Mouse (Mus musculus) thymus, adult 2 months (tissue): ENCODE data around the gene Ip6k1. TPM values are rescaled to one million over a fixed set of nuclear protein-coding genes. Genes with fewer than 3 reads are reported as not detected.
A peak's percentile ranks its signal among the peaks of the same experiment; 100 is the strongest.

Experiments used
- DNase-seq: peaks from one replicate; pipeline ENCODE4 v3.0.0; 2021
- H3K27ac ChIP-seq: fragments of 200-500 bp; 2 replicates; pipeline ENCODE4 v1.5.1; 2012; ENCODE audit warnings: low read length, control low read depth; ENCODE audit not compliant: control insufficient read depth, insufficient read depth
- H3K27me3 ChIP-seq: fragments of 200-500 bp; 2 replicates; pipeline ENCODE4 v1.6.1; 2012; ENCODE audit warnings: mild to moderate bottlenecking, low read length, moderate library complexity, mixed read lengths; ENCODE audit not compliant: control insufficient read depth, insufficient read depth
- H3K36me3 ChIP-seq: fragments of 200-500 bp; 2 replicates; pipeline ENCODE4 v1.6.1; 2012; ENCODE audit warnings: mild to moderate bottlenecking, low read length, moderate library complexity; ENCODE audit not compliant: control insufficient read depth, insufficient read depth
- H3K4me1 ChIP-seq: fragments of 200-500 bp; replicated peaks from 2 replicates; pipeline ENCODE4 v1.6.1; 2012; ENCODE audit warnings: low read length; ENCODE audit not compliant: control insufficient read depth, insufficient read depth
- H3K4me3 ChIP-seq: fragments of 200-500 bp; 2 replicates; pipeline ENCODE4 v1.5.1; 2012; ENCODE audit warnings: mild to moderate bottlenecking, low read length, control low read depth, moderate library complexity; ENCODE audit not compliant: control insufficient read depth, insufficient read depth
- CTCF ChIP-seq: fragments of 200-500 bp; IDR thresholded peaks from 2 replicates; pipeline ENCODE4 v1.5.1; 2012; ENCODE audit warnings: mild to moderate bottlenecking, control low read depth, low read length, moderate library complexity, borderline replicate concordance; ENCODE audit not compliant: control insufficient read depth, poor library complexity, insufficient read depth; ENCODE audit errors: extremely low read depth
- POLR2A ChIP-seq: fragments of 200-500 bp; IDR thresholded peaks from 2 replicates; pipeline ENCODE4 v1.6.1; 2012; ENCODE audit warnings: mild to moderate bottlenecking, low read length, control low read depth, moderate library complexity; ENCODE audit not compliant: control insufficient read depth, poor library complexity, insufficient read depth; ENCODE audit errors: extremely low read depth
- WGBS: fragments of 180-500 bp; shearing (Covaris S2); methylation state at CpG from one replicate; pipeline ENCODE4 v1.1.7; 2018; 5-methylcytosine and 5-hydroxymethylcytosine counted together
- polyA plus RNA-seq: library from polyadenylated mRNA; depleted of rRNA; stranded (reverse); fragments of >200 nt; gene quantifications from 2 replicates; pipeline ENCODE4 v1.2.3, GENCODE M21; 2012

Ip6k1 gene
- polyA plus RNA-seq, 1 experiment: 197 TPM

- peaks cover 9% of the 10 kb centered on the region for H3K4me1 ChIP-seq
- no peaks in the 10 kb centered on the region for H3K36me3 ChIP-seq
- 88% methylated on average over 5 of the region's 5 CpGs for WGBS
- TF ChIP-seq POLR2A (no peak), CTCF (no peak)
- H3K4me3 ChIP-seq: no peak overlapping the region
- H3K27me3 ChIP-seq: no peaks in the 10 kb centered on the region
- H3K27ac ChIP-seq: no peak overlapping the region
- no peak for DNase-seq
Observed at GRCm38 (mm10) chr9:107970311-107970710, 32.0 kb upstream of the Ip6k1 start.

- Histone ChIP-seq H3K36me3 (no peaks in the 10 kb centered on the region), H3K27me3 (no peaks in the 10 kb centered on the region), H3K4me3 (no peak overlapping the region), H3K27ac (no peak overlapping the region), H3K4me1 (peaks cover 22% of the 10 kb centered on the region)
- no peak for DNase-seq
- TF ChIP-seq CTCF: no peak
- TF ChIP-seq POLR2A: no peak
- 65% methylated on average over 8 of the region's 8 CpGs for WGBS
Observed at GRCm38 (mm10) chr9:107971690-107972541, 30.4 kb upstream of the Ip6k1 start.

GRCm38 (mm10) chr9:107974491-107975171 is 27.7 kb upstream of the Ip6k1 start:
- TF ChIP-seq CTCF: no peak
- no peak for TF ChIP-seq POLR2A
- Histone ChIP-seq H3K4me1 (peaks cover 28% of the 10 kb centered on the region), H3K36me3 (peaks cover 12% of the 10 kb centered on the region), H3K27me3 (no peaks in the 10 kb centered on the region), H3K4me3 (no peak overlapping the region), H3K27ac (peak overlapping the region; percentile 43; the same call in 1 of the 2 replicates)
- no peak for DNase-seq
- 70% methylated on average over 10 of the region's 10 CpGs for WGBS

GRCm38 (mm10) chr9:107975399-107976386 is 26.6 kb upstream of the Ip6k1 start, which contains the start of gene Uba7:
Gene Uba7 (plus strand): TSS chr9:107975505.
- peak; percentile 45 for DNase-seq
- peaks cover 14% of the 10 kb centered on the region for H3K36me3 ChIP-seq
- peak within 1 kb of the TSS; percentile 84 for H3K27ac ChIP-seq
- 20% methylated on average over 12 of the region's 12 CpGs for WGBS
- H3K4me3 ChIP-seq: peak within 1 kb of the TSS; percentile 65
- peaks cover 30% of the 10 kb centered on the region for H3K4me1 ChIP-seq
- H3K27me3 ChIP-seq: no peaks in the 10 kb centered on the region
- TF ChIP-seq CTCF: no peak
- 0 out of 2 replicates have a peak, but pooled peaks have one; percentile 40 for TF ChIP-seq POLR2A

- Histone ChIP-seq H3K4me1 (peaks cover 58% of the 10 kb centered on the region), H3K27ac (no peak overlapping the region), H3K4me3 (no peak overlapping the region), H3K36me3 (peaks cover 14% of the 10 kb centered on the region), H3K27me3 (no peaks in the 10 kb centered on the region)
- TF ChIP-seq CTCF (no peak), POLR2A (no peak)
- 96% methylated on average over 12 of the region's 12 CpGs for WGBS
- no peak for DNase-seq
Observed at GRCm38 (mm10) chr9:107978815-107979214, 23.5 kb upstream of the Ip6k1 start.
